Mouse (Mus musculus): Measurements from ENCODE around the gene Ppp1r13l.

GRCm38 (mm10) chr7:19362276-19362675, 2.7 kb downstream of the Ppp1r13l start:
- TF ChIP-seq MAFK (IDR thresholded peaks at IDR 0.05; ENCODE audit: insufficient read depth, low read depth, low read length), result no peak
- TF ChIP-seq CHD2 (IDR thresholded peaks at IDR 0.05; ENCODE audit: low read depth, low read length), result no peak
